Mouse (Mus musculus) CH12.LX (cell line): Measurements from ENCODE around the gene Olfr71. TPM values are rescaled to one million over a fixed set of nuclear protein-coding genes. Genes with fewer than 3 reads are reported as not detected.

Experiments used
- DNase-seq: peaks from one replicate; pipeline ENCODE4 v3.0.0-alpha.2; 2013; ENCODE audit errors: extremely low read depth
- H3K27ac ChIP-seq: 2 replicates; pipeline ENCODE4 v1.5.1; 2012; ENCODE audit warnings: low read depth, mild to moderate bottlenecking, control low read depth, moderate library complexity; ENCODE audit not compliant: insufficient read depth
- H3K27me3 ChIP-seq: replicated peaks from 2 replicates; pipeline ENCODE3; 2012; ENCODE audit warnings: inconsistent platforms
- H3K36me3 ChIP-seq, 2 experiments: replicated peaks in 1 of 2; 2 replicates each; pipeline versions ENCODE3 to v1.6.1; 2012; ENCODE audit warnings: inconsistent platforms in 1 of 2, low read length in 1 of 2, mild to moderate bottlenecking in 1 of 2, mixed read lengths in 1 of 2, moderate library complexity in 1 of 2; ENCODE audit not compliant: control insufficient read depth in 1 of 2, insufficient read depth in 1 of 2
- H3K4me1 ChIP-seq, 2 experiments: 2 replicates each; pipeline ENCODE4 v1.6.1; 2012; ENCODE audit warnings: inconsistent platforms in 1 of 2, moderate library complexity in 1 of 2; ENCODE audit not compliant: insufficient read depth in 2 of 2, control insufficient read depth in 1 of 2
- H3K4me2 ChIP-seq: 2 replicates; pipeline ENCODE4 v1.6.1; 2012; ENCODE audit warnings: low read depth, mild to moderate bottlenecking, control low read depth; ENCODE audit not compliant: poor library complexity, insufficient read depth, severe bottlenecking
- H3K4me3 ChIP-seq, 3 experiments: fragments of 150-350 bp in 1 of 3; sonication (generic) in 1 of 3; replicated peaks in 1 of 3; 2 replicates each; pipeline versions ENCODE3 to v1.5.1; 2011 to 2012; ENCODE audit warnings: low read depth in 2 of 3, low read length in 2 of 3, mild to moderate bottlenecking in 2 of 3, moderate library complexity in 2 of 3, control low read depth in 1 of 3, improper control_type of control experiment in 1 of 3, inconsistent platforms in 1 of 3, mixed read lengths in 1 of 3; ENCODE audit not compliant: poor library complexity in 1 of 3
- H3K79me2 ChIP-seq: replicated peaks from 2 replicates; pipeline ENCODE4 v1.6.1; 2012; ENCODE audit warnings: mild to moderate bottlenecking, moderate library complexity; ENCODE audit not compliant: control insufficient read depth, poor library complexity, insufficient read depth, severe bottlenecking; ENCODE audit errors: extremely low read depth
- H3K9ac ChIP-seq: 2 replicates; pipeline ENCODE4 v1.6.1; 2012; ENCODE audit warnings: low read depth, mild to moderate bottlenecking, control low read depth, moderate library complexity; ENCODE audit not compliant: insufficient read depth
- H3K9me3 ChIP-seq: replicated peaks from 2 replicates; pipeline ENCODE3; 2012; ENCODE audit warnings: low read length, inconsistent platforms, mixed read lengths
- BHLHE40 ChIP-seq: IDR thresholded peaks from 2 replicates; pipeline ENCODE4 v1.6.1; 2011; ENCODE audit warnings: mild to moderate bottlenecking, low read depth, low read length, improper control_type of control experiment
- CHD1 ChIP-seq: IDR thresholded peaks from 2 replicates; pipeline ENCODE4 v1.6.1; 2012; ENCODE audit warnings: low read depth, low read length, improper control_type of control experiment, inconsistent platforms
- CTCF ChIP-seq, 2 experiments: IDR thresholded peaks in 1 of 2; conservative IDR thresholded peaks in 1 of 2; 2 replicates each; pipeline ENCODE4 v1.5.1; 2011 to 2012; ENCODE audit warnings: low read depth in 2 of 2, low read length in 2 of 2, improper control_type of control experiment in 1 of 2, inconsistent platforms in 1 of 2, mild to moderate bottlenecking in 1 of 2, moderate library complexity in 1 of 2
- E2F4 ChIP-seq: IDR thresholded peaks from 2 replicates; pipeline ENCODE4 v1.6.1; 2011; ENCODE audit warnings: low read depth, low read length, improper control_type of control experiment; ENCODE audit not compliant: insufficient replicate concordance
- GABPA ChIP-seq: IDR thresholded peaks from 2 replicates; pipeline ENCODE4 v1.6.1; 2012; ENCODE audit warnings: low read depth, low read length, improper control_type of control experiment, inconsistent platforms; ENCODE audit not compliant: insufficient replicate concordance
- HCFC1 ChIP-seq: IDR thresholded peaks from 2 replicates; pipeline ENCODE4 v1.6.1; 2012; ENCODE audit warnings: low read depth, mild to moderate bottlenecking, inconsistent platforms, low read length, improper control_type of control experiment
- IRF4 ChIP-seq: IDR thresholded peaks from 2 replicates; pipeline ENCODE4 v1.6.1; 2014; ENCODE audit warnings: low read depth, mild to moderate bottlenecking, inconsistent platforms, low read length, improper control_type of control experiment
- MAX ChIP-seq: IDR thresholded peaks from 2 replicates; pipeline ENCODE4 v1.6.1; 2011; ENCODE audit warnings: low read length, improper control_type of control experiment
- MAZ ChIP-seq: IDR thresholded peaks from 2 replicates; pipeline ENCODE4 v1.6.1; 2012; ENCODE audit warnings: low read depth, mild to moderate bottlenecking, inconsistent platforms, low read length, improper control_type of control experiment, moderate library complexity
- MXI1 ChIP-seq: IDR thresholded peaks from 2 replicates; pipeline ENCODE4 v1.6.1; 2011; ENCODE audit warnings: mild to moderate bottlenecking, low read depth, low read length, improper control_type of control experiment
- NELFE ChIP-seq: IDR thresholded peaks from 2 replicates; pipeline ENCODE4 v1.6.1; 2011; ENCODE audit warnings: low read depth, low read length, improper control_type of control experiment
- POLR2AphosphoS2 ChIP-seq: IDR thresholded peaks from 2 replicates; pipeline ENCODE4 v1.6.1; 2011; ENCODE audit warnings: low read depth, low read length, improper control_type of control experiment
- SIN3A ChIP-seq: IDR thresholded peaks from 2 replicates; pipeline ENCODE4 v1.6.1; 2012; ENCODE audit warnings: low read length, improper control_type of control experiment, inconsistent platforms
- TBP ChIP-seq: conservative IDR thresholded peaks from 2 replicates; pipeline ENCODE4 v1.6.1; 2011; ENCODE audit warnings: low read depth, low read length, improper control_type of control experiment
- USF1 ChIP-seq: IDR thresholded peaks from 2 replicates; pipeline ENCODE4 v1.6.1; 2014; ENCODE audit warnings: low read depth, mild to moderate bottlenecking, inconsistent platforms, low read length, improper control_type of control experiment
- ZC3H11A ChIP-seq: IDR thresholded peaks from 2 replicates; pipeline ENCODE4 v1.6.1; 2012; ENCODE audit warnings: low read depth, mild to moderate bottlenecking, inconsistent platforms, low read length, improper control_type of control experiment
- dilution Hi-C: fragments of 300-500 bp; cut with MboI; formaldehyde crosslinking; loops from 2 replicates; pipeline ENCODE4 v1.14.3; 2020; ENCODE audit warnings: low sequenced_read_pairs; ENCODE audit not compliant: extremely low pct_unique_long_range_greater_than_20kb, extremely low pct_ligation_motif_present
- in situ Hi-C: fragments of 300-500 bp; cut with MboI; formaldehyde crosslinking; loops from 3 replicates; pipeline ENCODE4 v1.14.3; 2019; ENCODE audit warnings: low sequenced_read_pairs, low pct_ligation_motif_present, low pct_unique_long_range_greater_than_20kb, mixed read lengths
- polyA plus RNA-seq: library from polyadenylated mRNA; unstranded; fragments of >175 nt; gene quantifications from 2 replicates; pipeline ENCODE4 v1.2.1, GENCODE M21; 2012; ENCODE audit warnings: low read depth; ENCODE audit not compliant: insufficient read length
- total RNA-seq, 2 experiments: library from RNA; depleted of rRNA; stranded (reverse); fragments of 300-350 nt in 1 of 2; fragments of >200 nt in 1 of 2; gene quantifications; 2 replicates each; pipeline ENCODE4 v1.2.3; 2012 to 2014

Olfr71 gene
- total and polyA plus RNA-seq, 3 experiments = not detected

DNA sequence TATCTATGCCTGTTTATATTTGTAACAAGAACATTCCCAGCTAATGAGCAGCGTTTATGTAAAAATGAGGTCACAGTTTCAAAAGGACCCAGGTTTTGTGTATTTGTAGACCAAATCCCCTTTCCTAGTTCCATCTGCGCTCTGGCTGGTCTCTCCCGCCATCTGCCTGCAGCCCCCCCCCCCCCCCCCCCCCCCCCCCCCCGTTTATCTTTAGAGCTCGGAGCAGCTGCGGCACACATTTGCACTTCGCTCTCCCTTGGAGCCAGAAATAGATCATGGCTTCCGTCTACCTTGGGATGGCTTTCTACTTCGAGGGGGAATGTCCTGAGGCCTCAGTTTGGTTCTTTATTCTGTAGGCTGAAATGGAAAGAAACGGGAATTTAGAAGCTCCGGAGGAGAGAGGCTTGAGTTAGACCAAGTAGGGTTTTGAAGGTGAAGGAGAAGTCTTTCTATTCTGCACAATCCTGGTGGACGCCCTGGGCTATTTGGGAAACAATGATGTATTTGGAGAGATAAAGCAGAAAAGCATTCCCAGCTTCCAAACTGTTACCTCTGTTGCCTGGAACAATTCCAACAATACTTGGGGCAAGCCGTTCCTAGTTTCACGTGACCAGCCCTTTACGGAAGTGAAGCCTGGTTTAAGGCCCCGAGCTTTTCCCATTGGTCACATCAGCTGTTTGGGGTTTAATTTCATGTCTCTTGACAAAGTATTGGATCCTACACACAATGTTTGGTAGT, 10.6 kb upstream of the Olfr71 start:
- no peak for TF ChIP-seq CTCF (conservative IDR thresholded peaks at IDR 0.05 in 1 of 2, IDR thresholded peaks at IDR 0.05 in 1 of 2; ENCODE audit: low read depth in 2 of 2, low read length in 2 of 2)
- no peak for TF ChIP-seq IRF4
- no peak for TF ChIP-seq ZC3H11A
- no peak for TF ChIP-seq CHD1
- TF ChIP-seq MAX = no peak
- TF ChIP-seq E2F4 = no peak
- no peak for TF ChIP-seq SIN3A
- TF ChIP-seq TBP = no peak
- no peak for TF ChIP-seq NELFE
- TF ChIP-seq MXI1 = no peak
- no peak for TF ChIP-seq HCFC1
- TF ChIP-seq MAZ = no peak
- no peak for TF ChIP-seq POLR2AphosphoS2
- TF ChIP-seq GABPA = no peak
- TF ChIP-seq, all 38 proteins: peak for 0
- Histone ChIP-seq H3K27ac (no peak overlapping the region), H3K4me3 (no peak overlapping the region), H3K9me3 (peaks cover 6% of the 10 kb centered on the region), H3K4me1 (peaks cover 0 to 3% of the 10 kb centered on the region in 2 experiments; a peak in 1 of 4 replicates), H3K27me3 (peaks cover 62% of the 10 kb centered on the region), H3K79me2 (no peaks in the 10 kb centered on the region), H3K9ac (no peak overlapping the region), H3K4me2 (no peak overlapping the region), H3K36me3 (no peaks in the 10 kb centered on the region)
- no peak for DNase-seq
- in situ Hi-C loops (no loop called here), dilution Hi-C loops (no loop called here)

DNA sequence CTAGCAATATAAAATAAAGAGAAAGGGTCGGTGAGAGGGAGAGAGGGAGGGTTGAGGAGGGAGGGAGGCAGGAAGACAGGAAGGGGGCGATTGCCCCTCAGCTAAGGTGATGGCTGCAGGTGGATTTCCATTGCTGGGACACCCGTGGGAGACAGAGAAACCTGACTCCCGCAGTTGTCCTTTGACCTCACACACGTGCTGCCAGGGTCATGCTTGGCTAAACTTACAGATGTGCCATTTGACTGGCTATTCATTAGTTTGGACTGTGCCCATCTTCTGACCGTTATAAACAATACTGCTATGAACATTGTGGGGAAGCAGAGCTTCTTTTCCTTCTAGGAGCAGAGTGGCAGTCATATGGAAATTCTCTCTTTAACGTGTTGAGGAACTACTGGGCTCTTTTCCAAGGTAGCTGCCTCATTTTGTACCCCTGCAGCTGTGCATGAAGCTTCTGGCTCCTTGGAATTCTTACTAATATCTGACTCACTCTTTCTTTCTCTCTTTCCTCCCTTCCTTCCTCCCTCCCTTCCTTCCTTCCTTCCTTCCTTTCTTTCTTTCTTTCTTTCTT, 3.7 kb upstream of the Olfr71 start:
- TF ChIP-seq USF1 = no peak
- TF ChIP-seq BHLHE40 = peak; percentile 34; the same call in 1 of the 2 replicates
- in situ Hi-C loops = loop anchor here (10.0 kb wide), 1 partner anchor 89 kb away; no protein-coding TSS in a partner anchor

More for the DNA sequence above, 3.7 kb upstream of the Olfr71 start:
- H3K4me2 ChIP-seq = no peak overlapping the region
- dilution Hi-C loops = no loop called here
- no peak for DNase-seq
- no peak overlapping the region for H3K9ac ChIP-seq
- peaks cover 6% of the 10 kb centered on the region for H3K9me3 ChIP-seq
- no peaks in the 10 kb centered on the region for H3K79me2 ChIP-seq
- H3K27me3 ChIP-seq = peaks cover 79% of the 10 kb centered on the region
- H3K4me3 ChIP-seq = no peak overlapping the region
- H3K36me3 ChIP-seq = no peaks in the 10 kb centered on the region
- H3K4me1 ChIP-seq = no peaks in the 10 kb centered on the region
- no peak overlapping the region for H3K27ac ChIP-seq
